Mouse (Mus musculus) effector memory CD4-positive, alpha-beta T cell, adult 5 months (primary cell): ENCODE measurements around the gene 4930467E23Rik. TPM values are rescaled to one million over a fixed set of nuclear protein-coding genes. Genes with fewer than 3 reads are reported as not detected.

Experiments used
- polyA plus RNA-seq: library from polyadenylated mRNA; unstranded; fragments of 100-300 nt; shearing (Covaris generic); gene quantifications from one replicate; pipeline ENCODE4 v1.2.1, GENCODE M21; 2017

4930467E23Rik gene
- not detected for polyA plus RNA-seq

DNA sequence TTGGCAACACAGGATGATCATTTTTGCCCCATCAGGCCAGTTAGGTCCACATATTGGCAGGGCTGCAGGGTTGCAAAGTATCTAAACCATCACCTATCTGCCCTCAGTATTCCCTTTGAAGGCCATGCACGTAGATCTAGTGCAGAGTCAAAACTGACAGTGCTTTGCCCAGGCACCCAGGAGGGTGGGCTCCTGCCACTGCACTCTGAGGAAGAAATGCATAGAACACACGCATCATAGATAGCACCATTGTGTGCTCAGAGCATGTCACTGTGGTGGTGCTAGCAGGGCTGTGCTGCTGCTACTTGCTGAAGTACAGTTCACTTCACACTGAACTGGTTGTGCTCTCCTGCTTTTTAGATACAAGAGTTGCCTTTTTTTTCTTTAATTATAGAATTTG, at the start of gene 4930467E23Rik:
Gene 4930467E23Rik, plus strand, starts transcription at position 301 of the 400 bp plus-strand sequence.

Other genes starting within 250 kb of the 4930467E23Rik start
- gene Defb7, start 234.5 kb upstream of the 4930467E23Rik start, polyA plus RNA-seq: not detected
- gene Gm31371, start 173.8 kb downstream of the 4930467E23Rik start, polyA plus RNA-seq: not detected